Mouse (Mus musculus): ENCODE measurements around the gene Wdr60.
"Not testable (repeated sequence)": the region's sequence is repeated elsewhere in the genome, so short reads cannot be mapped to it uniquely, and the experiment has no call there.

Gene Wdr60

GRCm38 (mm10) chr12:116262555-116263341 lies at the start of gene Wdr60:
Gene Wdr60, minus strand, starts transcription at chr12:116263022.
- in situ Hi-C loops (cut with MboI, MseI), result loop anchor here (5.0 kb wide), 1 partner anchor 140 kb away; no protein-coding TSS in a partner anchor

GRCm38 (mm10) chr12:116308612-116309011 lies 45.8 kb upstream of the Wdr60 start:
- in situ Hi-C loops (cut with MboI, MseI), result no loop called here

GRCm38 (mm10) chr12:116307870-116308269 lies 45.0 kb upstream of the Wdr60 start:
- in situ Hi-C loops (cut with MboI, MseI), result no loop called here

GRCm38 (mm10) chr12:116306042-116306441 lies 43.2 kb upstream of the Wdr60 start:
- in situ Hi-C loops (cut with MboI, MseI), result no loop called here

DNA sequence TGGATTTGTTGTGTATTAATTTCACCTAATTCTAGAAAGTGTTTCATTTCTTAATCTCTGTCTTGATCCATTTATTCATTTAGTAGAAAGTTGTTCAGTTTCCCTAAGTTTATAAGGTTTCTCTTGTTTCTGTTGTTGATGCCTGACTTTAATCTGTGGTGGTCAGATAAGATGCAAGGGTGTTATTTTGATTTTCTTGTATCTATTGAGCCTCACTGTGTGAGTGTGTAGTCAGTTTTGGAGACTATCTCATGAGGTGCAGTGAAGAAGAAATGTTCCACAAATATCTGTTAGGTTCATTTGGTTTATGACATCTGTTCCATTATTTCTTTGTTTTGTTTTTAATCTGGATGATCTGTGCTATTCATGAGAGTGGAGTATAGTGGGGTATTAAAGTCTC lies 39.4 kb upstream of the Wdr60 start:
- in situ Hi-C loops (cut with MboI, MseI), result no loop called here

- in situ Hi-C loops (cut with MboI, MseI), result no loop called here
Measured at GRCm38 (mm10) chr12:116299906-116300305, 37.1 kb upstream of the Wdr60 start.

DNA sequence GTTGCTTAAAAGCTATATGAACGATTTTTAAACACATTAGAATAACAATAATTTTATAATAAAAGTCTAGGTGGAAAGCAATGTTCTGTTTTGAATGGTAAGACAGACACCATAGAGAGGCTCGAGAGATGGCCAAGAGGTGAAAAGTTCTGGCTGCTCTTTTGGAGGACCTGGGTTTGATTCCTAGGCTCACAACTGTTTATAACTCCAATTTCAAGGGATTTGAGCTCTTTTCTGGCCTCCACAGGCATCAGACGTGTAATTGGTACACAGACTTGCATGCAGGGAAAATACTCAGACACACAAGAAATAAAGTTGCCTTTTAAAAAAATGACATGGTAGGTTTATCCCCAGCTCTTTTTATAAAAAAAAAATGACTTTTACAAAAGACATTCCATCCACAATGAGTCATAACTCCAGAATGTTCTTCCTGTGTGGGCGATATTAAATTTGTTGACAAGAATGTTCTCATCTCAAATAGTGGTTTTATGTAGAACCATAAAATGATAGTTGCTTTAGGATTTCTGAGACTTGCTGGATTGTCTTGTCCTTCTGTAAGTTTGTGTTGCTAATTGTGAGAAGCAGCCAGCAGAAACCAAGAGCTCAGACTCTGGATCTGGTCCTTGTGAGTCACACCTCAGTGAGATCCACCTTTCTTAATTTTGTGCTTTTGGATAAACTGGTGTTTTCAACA lies 30.9 kb upstream of the Wdr60 start:
- in situ Hi-C loops (cut with MboI, MseI), result no loop called here

DNA sequence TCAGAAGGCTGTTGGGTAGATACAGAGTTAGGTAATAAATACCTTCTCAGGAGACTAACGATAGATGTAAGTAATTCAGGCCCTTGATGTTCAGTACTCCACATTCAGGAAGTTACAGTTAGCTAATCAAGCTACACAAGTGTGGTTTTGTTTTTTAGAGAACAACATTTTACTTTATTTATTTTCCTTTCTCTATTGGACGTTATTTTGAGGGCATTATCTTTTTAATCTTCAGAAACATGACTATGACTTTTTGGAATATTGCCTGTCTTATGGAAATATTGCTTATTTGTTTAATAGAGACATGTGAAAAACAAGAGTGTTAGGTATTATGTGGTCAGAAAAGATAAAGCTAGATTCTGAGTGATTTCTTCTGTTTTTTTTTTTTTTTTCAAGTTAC lies 30.4 kb upstream of the Wdr60 start:
- in situ Hi-C loops (cut with MboI, MseI), result no loop called here

- in situ Hi-C loops (cut with MboI, MseI), result loop anchor here (5.0 kb wide), 1 partner anchor 34 kb away; no protein-coding TSS in a partner anchor
Measured at GRCm38 (mm10) chr12:116283511-116283910, 20.7 kb upstream of the Wdr60 start.

DNA sequence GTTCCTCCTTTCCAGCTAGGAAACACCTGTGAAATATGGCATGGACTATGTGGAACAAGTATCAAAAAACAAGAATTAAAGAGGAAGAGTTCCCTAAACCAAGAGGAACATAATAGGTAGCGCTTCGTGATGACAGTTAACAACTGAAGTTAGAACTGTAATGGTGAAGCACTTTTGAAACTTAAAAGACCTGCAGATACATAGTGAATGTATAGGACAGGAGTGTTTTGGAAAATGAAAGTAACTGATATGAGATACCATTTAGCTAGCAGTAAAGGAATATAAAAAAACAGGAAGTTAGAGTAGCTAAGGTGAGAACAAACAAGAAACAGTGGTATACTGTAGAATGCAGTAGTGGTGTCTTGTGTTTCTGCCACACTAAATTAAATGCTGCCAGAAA lies 20.0 kb upstream of the Wdr60 start:
- in situ Hi-C loops (cut with MboI, MseI), result loop anchor here (5.0 kb wide), 1 partner anchor 34 kb away; no protein-coding TSS in a partner anchor

DNA sequence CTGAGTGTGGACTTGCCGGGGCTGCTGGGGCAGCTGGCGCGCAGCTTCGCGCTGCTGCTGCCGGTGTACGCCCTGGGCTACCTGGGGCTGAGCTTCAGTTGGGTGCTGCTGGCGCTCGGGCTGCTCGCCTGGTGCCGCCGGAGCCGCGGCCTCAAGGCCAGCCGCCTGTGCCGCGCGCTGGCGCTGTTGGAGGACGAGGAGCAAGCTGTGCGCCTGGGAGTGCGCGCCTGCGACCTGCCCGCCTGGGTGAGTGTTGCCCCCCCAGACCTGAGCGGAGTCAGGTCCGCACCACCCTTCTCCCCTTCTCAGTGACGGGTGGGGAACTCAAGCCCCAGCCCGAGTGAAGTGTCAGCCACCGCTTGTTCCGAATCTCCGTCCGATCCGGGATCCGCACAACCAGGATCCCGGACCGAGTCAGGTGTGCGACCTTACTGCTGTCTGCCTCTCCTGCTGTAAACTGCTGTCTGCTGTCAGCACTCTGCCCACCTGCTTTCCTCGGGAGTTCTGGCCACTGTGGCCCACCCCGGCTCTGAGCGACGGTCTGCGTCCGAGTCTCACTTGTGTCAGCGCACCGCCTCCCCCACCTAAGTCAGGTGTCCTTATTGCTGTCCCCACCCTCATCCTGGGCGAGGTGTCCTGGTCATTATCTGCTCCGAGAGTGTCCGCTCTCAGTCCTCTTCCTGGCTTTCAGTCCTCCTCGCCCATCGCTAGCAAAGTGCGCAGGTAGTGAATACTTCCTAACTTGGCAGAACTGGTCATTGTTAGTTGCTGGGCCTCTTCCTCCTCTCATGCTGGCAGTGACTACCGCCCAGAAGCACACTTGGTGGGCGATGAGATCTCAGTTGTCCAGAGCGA lies 18.8 kb upstream of the Wdr60 start:
- in situ Hi-C loops (cut with MboI, MseI), result loop anchor here (5.0 kb wide), 1 partner anchor 36 kb away; no protein-coding TSS in a partner anchor

DNA sequence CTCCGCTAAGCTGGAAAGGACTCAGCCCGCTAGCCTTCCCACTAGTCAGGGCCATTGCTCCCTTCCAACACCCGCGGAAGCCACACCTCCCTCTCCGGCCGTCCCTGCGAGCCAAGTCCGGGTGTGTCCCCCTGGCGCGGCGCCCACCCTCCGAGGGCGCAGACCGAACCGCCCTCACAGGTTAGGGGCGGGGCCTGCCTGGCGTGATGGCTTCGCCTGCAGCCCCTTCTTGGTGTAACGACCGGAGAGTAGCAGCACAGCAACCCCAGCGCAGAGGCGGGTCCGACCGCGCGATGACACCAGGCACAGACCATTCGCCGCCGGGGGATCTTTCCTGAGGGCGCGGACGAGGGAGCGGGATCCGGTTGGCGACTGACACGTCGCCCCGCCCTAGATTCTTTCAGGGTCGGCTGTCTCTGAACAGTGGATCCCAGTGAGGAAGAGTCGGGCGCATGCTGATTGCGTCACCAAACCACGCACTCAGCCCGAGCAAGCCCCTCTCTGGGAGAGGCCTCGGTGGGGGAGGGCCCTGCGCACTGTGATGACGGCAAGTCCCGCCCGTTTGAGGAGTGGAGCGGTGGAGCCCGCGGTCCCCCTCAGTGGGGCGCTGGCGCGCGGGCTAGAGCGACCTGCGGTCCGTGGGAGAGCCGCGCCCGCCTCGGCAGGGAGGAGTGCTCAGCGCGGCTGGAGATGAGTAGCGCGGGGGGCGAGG lies 18.0 kb upstream of the Wdr60 start, which contains the start of gene Esyt2:
TSS of gene Esyt2 (plus strand) at position 544 of the 712 bp plus-strand sequence.
- in situ Hi-C loops (cut with MboI, MseI), result loop anchor here (5.0 kb wide), 1 partner anchor 36 kb away; no protein-coding TSS in a partner anchor

DNA sequence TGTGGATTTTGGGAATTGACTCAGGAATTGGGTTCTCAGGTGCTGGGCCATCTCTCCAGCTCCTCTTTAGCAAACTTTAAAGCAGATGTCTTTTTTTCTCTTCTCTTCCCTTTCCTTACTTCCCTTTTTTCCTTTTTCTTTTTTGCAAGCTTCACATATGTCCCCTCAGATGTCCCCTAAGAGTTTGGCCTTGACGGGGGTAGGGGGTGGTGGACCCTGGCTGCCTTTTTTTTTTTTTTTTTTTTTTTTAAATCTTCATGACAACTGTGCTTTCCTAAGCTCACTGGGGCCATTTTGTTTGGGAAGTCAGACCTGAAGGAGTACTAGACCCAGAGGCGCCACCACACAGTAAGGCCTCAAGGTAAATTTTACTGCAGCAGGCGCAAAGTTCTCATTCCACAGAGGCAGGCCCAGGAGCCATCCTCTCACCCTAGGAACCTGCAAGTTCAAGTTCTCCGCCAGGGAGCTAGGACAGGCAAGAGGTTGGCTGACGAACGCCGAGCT lies 17.4 kb upstream of the Wdr60 start:
- in situ Hi-C loops (cut with MboI, MseI), result loop anchor here (5.0 kb wide), 1 partner anchor 37 kb away; no protein-coding TSS in a partner anchor

- in situ Hi-C loops (cut with MboI, MseI), result no loop called here
Measured at GRCm38 (mm10) chr12:116279181-116279580, 16.4 kb upstream of the Wdr60 start.

- in situ Hi-C loops (cut with MboI, MseI), result no loop called here
Measured at GRCm38 (mm10) chr12:116278541-116278940, 15.7 kb upstream of the Wdr60 start.

DNA sequence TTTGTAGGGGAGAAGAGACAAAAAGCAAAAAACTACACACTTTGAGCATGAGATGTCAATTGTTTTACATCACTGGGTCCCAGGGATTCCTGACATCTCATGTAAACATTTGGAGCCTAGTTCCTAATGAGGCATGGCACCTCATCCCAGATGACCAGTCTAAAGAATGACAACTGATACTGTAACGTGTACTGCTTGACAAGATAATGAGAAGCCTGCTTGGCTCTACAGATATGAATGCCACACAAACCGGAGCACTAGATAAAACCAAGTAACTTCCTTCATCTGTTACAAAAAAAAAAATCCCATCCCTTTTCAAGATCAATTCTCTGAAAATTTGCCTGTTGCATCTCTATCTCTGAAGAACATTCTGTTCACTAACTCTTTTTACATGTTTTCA lies 14.1 kb upstream of the Wdr60 start:
- in situ Hi-C loops (cut with MboI, MseI), result no loop called here

- in situ Hi-C loops (cut with MboI, MseI), result no loop called here
Measured at GRCm38 (mm10) chr12:116275631-116276030, 12.8 kb upstream of the Wdr60 start.

- in situ Hi-C loops (cut with MboI, MseI), result not testable (repeated sequence)
Measured at GRCm38 (mm10) chr12:116275086-116275485, 12.3 kb upstream of the Wdr60 start, which contains the start of gene Gm11027. Gene Gm11027, plus strand, starts transcription at chr12:116275386.

- in situ Hi-C loops (cut with MboI, MseI), result no loop called here
Measured at GRCm38 (mm10) chr12:116273733-116274132, 10.9 kb upstream of the Wdr60 start.

- in situ Hi-C loops (cut with MboI, MseI), result no loop called here
Measured at GRCm38 (mm10) chr12:116271071-116271470, 8.2 kb upstream of the Wdr60 start.

DNA sequence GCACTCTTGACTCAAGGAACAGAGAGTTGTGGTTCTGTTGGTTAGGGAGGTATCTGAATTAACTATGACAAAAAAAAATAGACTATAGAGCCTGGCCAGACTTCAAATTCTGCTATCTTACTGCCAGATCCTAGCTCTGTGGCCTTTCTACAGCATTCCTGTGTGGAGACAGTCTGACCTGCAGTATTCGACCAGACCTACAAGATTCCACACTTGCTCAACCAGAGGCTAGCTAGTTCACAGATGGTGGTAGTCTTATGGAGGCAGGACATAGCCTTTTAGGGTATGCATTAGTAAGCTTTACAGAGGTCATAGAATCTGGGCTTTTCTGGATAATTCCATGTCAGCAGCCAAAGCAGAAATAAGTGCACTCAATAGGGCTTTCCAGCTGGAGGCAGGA lies 7.7 kb upstream of the Wdr60 start:
- in situ Hi-C loops (cut with MboI, MseI), result no loop called here
